Mouse (Mus musculus): ENCODE measurements at regions not wholly inside any gene's neighbourhood (a gene's known extent, or its start where the extent isn't known, plus 50 kb on each side); places are given as distances from the start of the nearest gene placed in this dataset.

DNA sequence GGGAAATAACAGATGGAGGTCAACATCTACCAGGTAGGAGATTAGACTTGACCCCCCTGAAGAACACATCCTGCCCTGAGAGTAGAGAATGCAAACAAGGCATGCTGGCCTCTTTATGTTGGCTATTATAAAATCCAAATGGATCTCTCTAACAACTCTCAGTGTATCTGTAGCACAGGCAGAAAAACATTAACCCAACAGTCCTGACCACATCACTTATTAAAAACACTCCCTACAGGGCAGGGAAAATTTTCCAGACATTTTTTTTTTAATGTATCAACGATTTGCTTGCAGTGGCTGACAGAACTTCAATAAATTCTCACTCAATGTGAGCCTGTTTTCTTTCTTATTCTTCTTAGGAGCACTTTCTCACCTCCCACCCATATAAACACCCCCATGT, 511.4 kb downstream of the Cdk5rap2 start:
- no peak for DNase-seq (ENCODE audit: low spot score)

- DNase-seq (ENCODE audit: low spot score): no peak
Observed at GRCm38 (mm10) chr4:69896111-69896510, 514.1 kb downstream of the Cdk5rap2 start.

DNA sequence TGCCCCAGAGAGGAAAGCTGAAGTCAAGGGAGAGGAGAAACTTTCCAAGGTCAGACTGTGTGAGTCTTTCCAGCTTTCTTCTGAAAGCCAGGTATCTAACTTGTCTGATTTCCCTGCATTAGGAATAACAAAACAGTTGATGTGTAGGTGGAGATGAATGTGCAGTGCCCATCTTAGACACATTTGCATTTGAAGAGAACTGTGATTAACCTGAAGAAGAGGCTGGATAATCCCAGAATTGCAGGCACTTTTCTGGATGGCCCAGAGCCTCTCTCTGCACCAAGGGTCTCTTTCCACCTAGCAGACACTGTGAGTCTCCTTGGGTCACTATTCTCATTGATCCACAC, 517.4 kb downstream of the Cdk5rap2 start:
- DNase-seq (ENCODE audit: low spot score): no peak

GRCm38 (mm10) chr4:69891898-69892828, 518.1 kb downstream of the Cdk5rap2 start:
- DNase-seq (ENCODE audit: low spot score): no peak

DNA sequence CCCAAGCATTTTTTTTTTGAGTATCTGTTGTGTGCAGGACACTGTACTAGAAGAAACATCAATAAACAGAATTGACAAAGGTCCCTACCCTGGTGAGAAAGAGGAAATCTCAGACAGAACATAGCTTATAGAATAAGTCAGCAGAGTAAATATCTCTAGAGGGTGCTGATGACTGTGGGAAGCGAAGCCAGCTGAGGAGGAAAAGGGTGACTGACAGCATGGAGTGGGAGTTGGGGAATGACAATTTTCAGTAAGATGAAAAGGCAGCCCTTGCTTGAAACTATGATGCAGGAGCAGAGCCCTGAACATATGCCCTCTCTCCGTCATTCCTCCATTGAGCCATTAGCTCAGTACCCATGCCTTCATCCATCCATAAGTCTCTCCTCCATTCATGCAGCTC, 519.6 kb downstream of the Cdk5rap2 start:
- DNase-seq (ENCODE audit: low spot score): no peak

DNA sequence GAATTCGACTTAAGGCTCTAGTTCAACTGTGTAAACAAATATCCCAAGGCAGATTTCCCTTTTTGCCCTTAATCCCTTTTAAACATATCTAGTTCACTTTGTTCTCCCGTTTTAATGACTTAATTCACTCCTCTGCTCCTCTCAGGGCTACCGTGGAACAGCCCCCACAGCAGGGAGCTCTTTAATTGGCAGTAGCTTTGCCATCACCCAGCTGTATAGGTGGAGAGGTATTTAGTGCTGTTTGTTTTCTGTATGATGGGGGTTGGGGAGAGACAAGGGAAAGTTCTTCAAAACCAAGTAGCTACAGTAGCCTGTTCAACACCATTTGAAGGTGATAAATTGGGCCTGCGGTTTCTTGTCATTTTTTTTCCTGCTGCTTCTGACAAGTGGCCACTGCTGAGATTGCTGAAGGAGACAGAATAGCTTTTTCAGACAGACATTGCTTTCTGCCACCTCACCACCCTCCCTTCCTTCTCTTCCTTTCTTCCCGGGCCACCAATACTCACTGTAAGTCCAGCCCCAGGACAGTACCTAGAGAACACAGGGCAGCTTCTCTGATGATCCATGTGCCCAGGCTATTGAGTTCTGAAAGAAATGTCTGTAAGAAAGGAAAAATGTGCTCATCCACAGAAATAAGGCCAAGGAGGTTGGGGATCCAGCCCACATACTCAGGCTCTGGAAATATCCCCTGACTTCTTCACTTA, 520.2 kb downstream of the Cdk5rap2 start:
- DNase-seq (ENCODE audit: low spot score): no peak

DNA sequence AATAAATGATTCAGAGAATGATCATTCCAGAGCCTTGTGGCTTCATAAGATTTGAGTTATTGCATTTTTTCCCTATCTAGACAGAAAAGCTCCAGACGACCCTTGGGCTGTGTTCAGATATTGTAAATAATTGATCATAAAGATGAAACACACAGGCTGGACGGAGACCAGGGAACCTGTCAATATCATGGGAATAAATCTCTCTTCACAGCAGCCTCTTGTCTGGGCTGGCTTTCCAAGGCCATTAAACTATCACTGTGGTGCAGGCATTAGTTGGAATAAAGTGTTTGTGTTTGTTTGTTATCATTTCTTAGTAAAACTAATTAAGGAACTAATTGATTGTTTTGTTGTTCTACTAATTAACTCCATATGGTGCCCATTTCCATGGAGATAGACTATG, 533.5 kb downstream of the Cdk5rap2 start:
- no peak for DNase-seq (ENCODE audit: low spot score)

- no peak for DNase-seq (ENCODE audit: low spot score)
Observed at GRCm38 (mm10) chr4:69870638-69871037, 539.6 kb downstream of the Cdk5rap2 start.

- DNase-seq (ENCODE audit: low spot score): no peak
Observed at GRCm38 (mm10) chr4:69855001-69855400, 555.2 kb downstream of the Cdk5rap2 start.

DNA sequence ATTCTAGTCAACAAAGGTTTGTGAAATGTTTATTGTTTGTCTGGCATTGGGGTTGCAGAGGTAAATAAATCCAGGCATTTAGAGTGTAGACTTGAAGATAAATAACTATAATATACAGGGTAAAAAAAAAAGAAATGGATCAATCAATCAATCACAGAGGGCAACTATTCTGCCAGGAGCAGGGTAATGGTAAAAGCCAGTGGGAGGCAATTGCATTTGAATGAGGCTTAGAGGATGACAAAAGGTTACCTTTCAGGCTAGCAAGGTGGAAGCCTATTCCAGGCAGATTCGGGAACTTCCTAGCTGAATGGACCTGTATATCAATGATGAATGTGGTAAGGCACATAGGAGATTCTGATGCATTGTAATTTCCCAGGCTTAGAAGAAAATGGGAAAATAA, 557.6 kb downstream of the Cdk5rap2 start:
- no peak for DNase-seq (ENCODE audit: low spot score)

- DNase-seq (ENCODE audit: low spot score): no peak
Observed at GRCm38 (mm10) chr4:69849423-69849822, 560.8 kb downstream of the Cdk5rap2 start.

- DNase-seq (ENCODE audit: low spot score): no peak
Observed at GRCm38 (mm10) chr4:69839868-69840267, 570.4 kb downstream of the Cdk5rap2 start.

DNA sequence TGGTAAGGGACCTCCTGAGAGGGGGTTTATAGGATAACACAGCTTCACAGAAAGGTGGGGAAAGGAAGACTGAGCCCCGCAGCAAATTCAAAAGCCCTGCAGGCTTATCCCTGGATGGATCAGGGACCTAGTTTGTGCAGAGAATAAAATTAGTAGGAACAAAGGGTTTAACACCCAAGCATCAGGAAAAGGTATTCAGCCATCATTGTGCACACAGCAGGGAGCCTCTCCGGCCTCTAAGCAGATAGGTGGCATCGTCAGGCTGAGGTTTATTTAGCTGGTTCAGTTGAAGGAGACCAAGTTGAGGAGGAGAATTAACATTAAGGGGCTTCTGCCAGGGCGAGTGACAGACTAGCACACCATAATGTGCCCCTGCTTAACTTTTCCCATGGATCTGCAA, 571.3 kb downstream of the Cdk5rap2 start:
- DNase-seq (ENCODE audit: low spot score): no peak

- no peak for DNase-seq (ENCODE audit: low spot score)
Observed at GRCm38 (mm10) chr4:69824903-69825268, 585.4 kb downstream of the Cdk5rap2 start.

GRCm38 (mm10) chr4:69824215-69824902, 585.9 kb downstream of the Cdk5rap2 start:
- no peak for DNase-seq (ENCODE audit: low spot score)

DNA sequence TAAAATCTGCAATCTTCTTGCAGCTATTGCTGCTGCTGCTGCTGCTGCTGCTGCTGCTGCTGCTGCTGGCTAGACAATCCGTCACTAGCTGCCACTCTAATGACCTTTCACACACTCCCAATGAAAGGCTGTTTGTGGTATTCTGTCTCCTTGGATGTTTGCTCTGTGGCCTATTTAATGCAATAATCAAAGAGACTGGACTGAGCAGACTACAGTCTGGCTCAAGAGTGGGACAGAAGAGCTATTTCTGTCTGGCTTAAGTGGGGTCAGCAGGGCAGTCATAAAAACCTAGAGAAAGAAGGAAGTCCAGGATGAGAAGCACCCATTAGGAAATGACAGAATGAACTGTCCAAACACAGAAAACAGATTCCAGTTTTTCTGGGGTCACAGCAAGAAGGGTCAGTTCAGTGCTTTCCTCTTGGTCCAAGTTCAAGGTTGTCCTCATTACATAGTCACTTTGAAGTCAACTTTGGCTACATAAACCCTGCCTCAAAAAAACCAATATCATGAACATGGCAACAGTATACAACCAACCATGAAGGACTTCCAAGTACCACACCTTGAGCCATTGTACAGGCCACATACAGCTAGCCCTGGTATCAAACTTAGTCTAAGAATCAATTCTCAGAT, 586.8 kb downstream of the Cdk5rap2 start:
- DNase-seq (ENCODE audit: low spot score): no peak

DNA sequence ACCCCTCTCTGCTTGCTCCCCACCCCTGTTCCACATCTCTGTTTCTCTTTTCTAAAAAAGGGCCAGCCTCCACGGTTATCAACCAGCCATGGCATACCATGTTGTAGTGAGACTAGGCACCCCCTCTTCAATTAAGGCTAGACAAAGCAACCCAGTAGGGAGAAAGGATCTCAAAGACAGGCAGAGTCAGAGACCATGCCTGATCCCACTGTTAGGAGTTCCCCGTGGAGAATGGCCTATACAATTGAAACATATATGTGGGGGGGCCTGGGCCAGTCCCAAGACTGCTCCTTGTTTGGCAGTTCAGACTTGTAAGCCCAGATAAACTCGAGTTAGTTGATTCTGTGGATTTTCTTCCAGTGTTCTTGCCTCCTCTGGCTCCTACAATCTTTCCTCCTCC, 591.4 kb downstream of the Cdk5rap2 start:
- DNase-seq (ENCODE audit: low spot score): no peak

- no peak for DNase-seq (ENCODE audit: low spot score)
Observed at GRCm38 (mm10) chr4:69785481-69786050, 624.7 kb downstream of the Cdk5rap2 start.

GRCm38 (mm10) chr4:69781258-69781657, 629.0 kb downstream of the Cdk5rap2 start:
- DNase-seq (ENCODE audit: low spot score): no peak

DNA sequence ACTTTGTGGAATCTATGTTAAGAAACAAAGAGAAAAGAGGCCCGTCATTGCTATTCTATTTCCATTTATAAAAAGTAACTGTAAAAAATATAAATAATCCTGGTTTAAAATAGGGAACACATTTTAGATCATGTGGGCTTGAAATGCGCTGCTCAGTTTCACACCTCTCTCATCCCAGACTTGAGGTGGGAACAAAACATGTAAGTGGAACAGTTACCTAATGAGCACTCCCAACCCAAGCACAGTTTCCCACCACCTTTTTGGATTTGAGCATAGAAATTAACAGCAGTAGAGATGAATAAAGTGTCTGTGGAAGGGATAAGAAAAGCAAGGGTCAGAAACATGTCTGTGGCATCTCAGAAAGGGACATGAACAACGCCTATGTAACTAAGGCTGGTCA, 648.4 kb downstream of the Cdk5rap2 start:
- no peak for DNase-seq (ENCODE audit: low spot score)

DNA sequence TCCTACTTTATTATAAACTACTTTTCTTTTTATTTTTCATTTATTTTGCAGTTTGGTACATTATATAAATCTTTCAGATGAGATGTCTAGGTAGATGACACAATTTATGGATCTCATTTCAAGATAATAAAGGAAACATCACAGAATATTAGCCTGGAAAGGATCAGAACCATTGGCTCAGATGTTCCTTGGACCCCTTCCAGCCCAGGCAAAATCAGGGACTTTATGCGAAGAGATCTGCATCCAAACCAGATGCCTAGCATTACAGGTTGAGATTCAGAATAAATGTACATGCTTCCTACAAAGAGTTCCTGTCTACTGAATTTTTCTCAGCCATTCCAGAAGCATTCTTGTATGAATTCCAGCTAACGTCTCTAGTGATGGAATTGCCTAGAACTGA, 650.6 kb downstream of the Cdk5rap2 start:
- no peak for DNase-seq (ENCODE audit: low spot score)

DNA sequence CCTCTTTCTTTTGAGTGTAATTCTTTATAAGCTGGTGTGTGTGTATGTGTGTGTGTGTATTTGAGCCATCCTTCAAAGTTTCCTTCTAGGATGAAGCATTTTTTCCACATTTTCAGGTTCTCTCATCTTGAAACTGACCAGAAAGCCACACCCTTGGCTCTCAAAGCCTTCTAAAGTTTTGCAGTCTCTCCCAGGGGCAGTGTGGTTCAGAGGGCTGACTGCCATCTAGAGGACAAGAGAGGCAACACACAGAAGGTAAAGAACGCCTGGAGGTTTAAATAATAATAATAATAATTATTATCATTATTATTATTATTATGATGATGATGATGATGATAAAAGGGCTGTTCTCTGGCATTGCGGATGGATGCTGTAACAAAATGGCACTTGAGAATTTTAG, 655.7 kb downstream of the Cdk5rap2 start:
- DNase-seq (ENCODE audit: low spot score): peak; percentile 1

Data from lung, postnatal 25 days (tissue).